Mouse (Mus musculus): ENCODE data around the gene Gm10577.

DNA sequence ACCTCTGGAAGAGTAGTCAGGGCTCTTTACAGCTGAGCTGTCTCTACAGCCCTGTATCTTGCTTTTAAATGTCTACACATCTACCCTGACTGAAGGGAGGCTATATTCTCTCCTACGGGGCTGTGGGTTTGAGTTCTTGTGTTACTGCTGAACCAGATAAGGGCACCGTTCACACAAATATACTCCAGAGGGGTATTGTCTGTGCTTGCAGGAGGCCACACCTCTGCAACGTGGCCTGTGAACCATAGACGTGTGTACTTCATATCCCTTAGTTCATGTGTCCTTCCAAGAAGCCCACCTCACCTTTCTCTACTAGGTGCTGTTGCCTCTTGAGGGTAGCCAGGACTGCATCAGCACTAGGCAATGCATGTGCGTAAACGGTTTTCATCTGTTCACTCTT is 28.4 kb downstream of the Gm10577 start:
- TF ChIP-seq CTCF (IDR thresholded peaks at IDR 0.05; ENCODE audit: insufficient read depth, low read length) (no peak), POLR2A (IDR thresholded peaks at IDR 0.05; ENCODE audit: borderline replicate concordance, extremely low read depth, low read depth, low read length) (no peak)

Measured in lung, adult 2 months (tissue).